Mouse (Mus musculus): ENCODE data around the gene Spg20.

DNA sequence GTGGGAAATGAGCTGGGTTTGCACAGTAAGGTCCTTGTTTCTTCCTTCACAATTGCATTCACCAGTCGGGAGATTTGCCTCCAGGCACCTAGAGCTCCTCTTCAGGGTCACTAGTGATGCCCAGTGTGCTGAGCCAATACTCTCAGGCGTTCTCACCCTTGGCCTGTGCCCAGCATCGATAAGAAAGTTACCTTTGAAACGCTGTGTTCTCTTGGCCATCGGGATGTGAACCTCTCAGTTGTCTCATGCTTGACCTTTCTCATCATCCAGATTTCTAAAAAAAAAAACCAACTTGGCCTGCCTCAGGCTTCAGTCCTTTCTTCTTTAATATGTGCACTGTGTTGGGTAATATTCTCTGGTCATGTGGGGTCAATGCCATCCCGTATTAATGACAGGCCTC is 34.5 kb downstream of the Spg20 start:
- no peak for TF ChIP-seq E2F4 (IDR thresholded peaks at IDR 0.05; ENCODE audit: insufficient read depth)
- no peak for TF ChIP-seq CEBPB (IDR thresholded peaks at IDR 0.05; ENCODE audit: insufficient read depth, poor library complexity, severe bottlenecking)
- TF ChIP-seq MYOD1 (IDR thresholded peaks at IDR 0.05; ENCODE audit: control insufficient read depth in 1 of 3, insufficient read length in 2 of 3, low read depth in 2 of 3): no peak
- TF ChIP-seq POLR2A (IDR thresholded peaks at IDR 0.05; ENCODE audit: insufficient read length, low read depth): no peak
- no peak for TF ChIP-seq TCF12 (IDR thresholded peaks at IDR 0.05; ENCODE audit: insufficient read depth, poor library complexity, severe bottlenecking)
- TF ChIP-seq POLR2AphosphoS2 (IDR thresholded peaks at IDR 0.05; ENCODE audit: insufficient read length, low read depth): no peak
- TF ChIP-seq USF1 (IDR thresholded peaks at IDR 0.05; ENCODE audit: low read depth): no peak
- TF ChIP-seq SRF (IDR thresholded peaks at IDR 0.05; ENCODE audit: control insufficient read depth, insufficient read length, low read depth): no peak
- TF ChIP-seq MAX (IDR thresholded peaks at IDR 0.05; ENCODE audit: low read depth): no peak
- no peak for TF ChIP-seq REST (IDR thresholded peaks at IDR 0.05; ENCODE audit: insufficient read depth, insufficient read length)
- no peak for TF ChIP-seq TCF3 (IDR thresholded peaks at IDR 0.05; ENCODE audit: insufficient read length, low read depth)

Measured in myocyte (in vitro differentiated cells).